Mouse (Mus musculus) forebrain, embryonic 12.5 days (tissue): ENCODE measurements around the gene Nupr1. TPM values are rescaled to one million over a fixed set of nuclear protein-coding genes. Genes with fewer than 3 reads are reported as not detected.

ENCODE experiments used
- ATAC-seq: fragments of 200-750 bp; cut with Nextera tagmentation; 2 replicates; pipeline ENCODE4 v1.8.0; 2017; ENCODE audit warnings: moderate TSS enrichment; ENCODE audit not compliant: low FRiP score
- H3K27ac ChIP-seq: fragments of 300-500 bp; sonication (generic); 2 replicates; pipeline ENCODE4 v1.5.1; 2016; ENCODE audit warnings: mild to moderate bottlenecking
- H3K27me3 ChIP-seq: fragments of 300-500 bp; sonication (generic); 2 replicates; pipeline ENCODE4 v1.6.1; 2016; ENCODE audit warnings: mild to moderate bottlenecking
- H3K36me3 ChIP-seq: fragments of 300-500 bp; sonication (generic); replicated peaks from 2 replicates; pipeline ENCODE4 v1.6.1; 2016; ENCODE audit warnings: mild to moderate bottlenecking
- H3K4me1 ChIP-seq: fragments of 300-500 bp; sonication (generic); 2 replicates; pipeline ENCODE4 v1.6.1; 2016
- H3K4me2 ChIP-seq: fragments of 300-500 bp; sonication (generic); 2 replicates; pipeline ENCODE4 v1.6.1; 2016; ENCODE audit warnings: mild to moderate bottlenecking, moderate library complexity
- H3K4me3 ChIP-seq: fragments of 300-500 bp; sonication (generic); replicated peaks from 2 replicates; pipeline ENCODE4 v1.5.1; 2016; ENCODE audit warnings: mild to moderate bottlenecking
- H3K9ac ChIP-seq: fragments of 300-500 bp; sonication (generic); 2 replicates; pipeline ENCODE4 v1.6.1; 2016; ENCODE audit warnings: mild to moderate bottlenecking
- H3K9me3 ChIP-seq: fragments of 300-500 bp; sonication (generic); 2 replicates; pipeline ENCODE4 v1.6.1; 2016
- WGBS: fragments of 180-500 bp; shearing (Covaris S2); methylation state at CpG from one replicate; pipeline ENCODE4 v1.1.7; 2016; 5-methylcytosine and 5-hydroxymethylcytosine counted together
- polyA plus RNA-seq: library from polyadenylated mRNA; unstranded; fragments of >200 nt; fragmentation: Nextera tagmentation; extraction: Ambion mirVana; gene quantifications from 2 replicates; pipeline ENCODE4 v1.2.1, GENCODE M21; 2016

The Nupr1 gene
- polyA plus RNA-seq, 1 experiment from 2014 or later = 3.8 TPM

GRCm38 (mm10) chr7:126616707-126617106 is 14.0 kb downstream of the Nupr1 start:
- no peak overlapping the region for H3K4me2 ChIP-seq
- H3K4me1 ChIP-seq = no peaks in the 10 kb centered on the region
- no peaks in the 10 kb centered on the region for H3K36me3 ChIP-seq
- no peaks in the 10 kb centered on the region for H3K9me3 ChIP-seq
- no peak for ATAC-seq
- no peak overlapping the region for H3K4me3 ChIP-seq
- WGBS = 78% methylated on average over 3 of the region's 3 CpGs
- H3K9ac ChIP-seq = no peak overlapping the region
- no peaks in the 10 kb centered on the region; the same call in 1 of the 2 replicates for H3K27me3 ChIP-seq
- no peak overlapping the region for H3K27ac ChIP-seq

GRCm38 (mm10) chr7:126612736-126613135 is 17.9 kb downstream of the Nupr1 start:
- Histone ChIP-seq H3K36me3 (no peaks in the 10 kb centered on the region), H3K4me1 (no peaks in the 10 kb centered on the region), H3K4me3 (no peak overlapping the region), H3K9ac (no peak overlapping the region), H3K9me3 (no peaks in the 10 kb centered on the region), H3K4me2 (no peak overlapping the region), H3K27ac (no peak overlapping the region), H3K27me3 (no peaks in the 10 kb centered on the region; the same call in 1 of the 2 replicates)
- 84% methylated on average over 3 of the region's 3 CpGs for WGBS
- no peak for ATAC-seq

GRCm38 (mm10) chr7:126607796-126608195 is 22.9 kb downstream of the Nupr1 start:
- no peak overlapping the region for H3K4me3 ChIP-seq
- H3K4me1 ChIP-seq = no peaks in the 10 kb centered on the region
- H3K4me2 ChIP-seq = no peak overlapping the region
- no peak overlapping the region for H3K9ac ChIP-seq
- H3K36me3 ChIP-seq = no peaks in the 10 kb centered on the region
- H3K9me3 ChIP-seq = no peaks in the 10 kb centered on the region
- H3K27me3 ChIP-seq = no peaks in the 10 kb centered on the region
- WGBS = 82% methylated on average over 5 of the region's 5 CpGs
- H3K27ac ChIP-seq = no peak overlapping the region
- ATAC-seq = no peak

- H3K4me2 ChIP-seq = no peak overlapping the region
- no peaks in the 10 kb centered on the region for H3K36me3 ChIP-seq
- no peak overlapping the region for H3K27ac ChIP-seq
- no peaks in the 10 kb centered on the region for H3K4me1 ChIP-seq
- H3K4me3 ChIP-seq = no peak overlapping the region
- H3K9ac ChIP-seq = no peak overlapping the region
- WGBS = 78% methylated on average over 3 of the region's 3 CpGs
- no peaks in the 10 kb centered on the region for H3K9me3 ChIP-seq
- no peaks in the 10 kb centered on the region for H3K27me3 ChIP-seq
- no peak for ATAC-seq
Measured at GRCm38 (mm10) chr7:126607064-126607463, 23.6 kb downstream of the Nupr1 start.

GRCm38 (mm10) chr7:126606611-126607010 is 24.1 kb downstream of the Nupr1 start:
- Histone ChIP-seq H3K27ac (no peak overlapping the region), H3K4me3 (no peak overlapping the region), H3K36me3 (no peaks in the 10 kb centered on the region), H3K4me1 (no peaks in the 10 kb centered on the region), H3K4me2 (no peak overlapping the region), H3K27me3 (no peaks in the 10 kb centered on the region), H3K9ac (no peak overlapping the region), H3K9me3 (no peaks in the 10 kb centered on the region)
- 84% methylated on average over 5 of the region's 5 CpGs for WGBS
- ATAC-seq = no peak

- H3K9ac ChIP-seq = no peak overlapping the region
- no peak overlapping the region for H3K4me2 ChIP-seq
- no peaks in the 10 kb centered on the region for H3K9me3 ChIP-seq
- no peak overlapping the region for H3K4me3 ChIP-seq
- H3K4me1 ChIP-seq = no peaks in the 10 kb centered on the region
- ATAC-seq = no peak
- whole genome bisulfite sequencing = 91% methylated on average over 3 of the region's 3 CpGs
- H3K36me3 ChIP-seq = no peaks in the 10 kb centered on the region
- no peaks in the 10 kb centered on the region for H3K27me3 ChIP-seq
- no peak overlapping the region for H3K27ac ChIP-seq
Measured at GRCm38 (mm10) chr7:126602650-126603049, 28.0 kb downstream of the Nupr1 start.

GRCm38 (mm10) chr7:126601896-126602295 is 28.8 kb downstream of the Nupr1 start:
- ATAC-seq = no peak
- no peaks in the 10 kb centered on the region for H3K9me3 ChIP-seq
- H3K27me3 ChIP-seq = no peaks in the 10 kb centered on the region
- no peaks in the 10 kb centered on the region for H3K4me1 ChIP-seq
- H3K4me3 ChIP-seq = no peak overlapping the region
- no peak overlapping the region for H3K9ac ChIP-seq
- 50% methylated on average over 5 of the region's 5 CpGs for WGBS
- no peak overlapping the region for H3K4me2 ChIP-seq
- H3K36me3 ChIP-seq = no peaks in the 10 kb centered on the region
- no peak overlapping the region for H3K27ac ChIP-seq

- WGBS = 82% methylated on average over 6 of the region's 6 CpGs
- no peaks in the 10 kb centered on the region for H3K36me3 ChIP-seq
- H3K27me3 ChIP-seq = peaks cover 15% of the 10 kb centered on the region
- no peak overlapping the region for H3K4me2 ChIP-seq
- no peak for ATAC-seq
- H3K9me3 ChIP-seq = no peaks in the 10 kb centered on the region
- H3K9ac ChIP-seq = no peak overlapping the region
- no peak overlapping the region for H3K4me3 ChIP-seq
- H3K4me1 ChIP-seq = no peaks in the 10 kb centered on the region
- H3K27ac ChIP-seq = no peak overlapping the region
Measured at GRCm38 (mm10) chr7:126598919-126599318, 31.7 kb downstream of the Nupr1 start.

- no peaks in the 10 kb centered on the region for H3K4me1 ChIP-seq
- no peak overlapping the region for H3K9ac ChIP-seq
- no peak for ATAC-seq
- H3K9me3 ChIP-seq = no peaks in the 10 kb centered on the region
- no peaks in the 10 kb centered on the region for H3K36me3 ChIP-seq
- H3K27ac ChIP-seq = no peak overlapping the region
- H3K4me3 ChIP-seq = no peak overlapping the region
- 71% methylated on average over 6 of the region's 6 CpGs for WGBS
- no peak overlapping the region for H3K4me2 ChIP-seq
- peaks cover 24% of the 10 kb centered on the region for H3K27me3 ChIP-seq
Measured at GRCm38 (mm10) chr7:126596414-126596813, 34.2 kb downstream of the Nupr1 start.

GRCm38 (mm10) chr7:126595890-126596289 is 34.8 kb downstream of the Nupr1 start:
- Histone ChIP-seq H3K36me3 (no peaks in the 10 kb centered on the region), H3K27me3 (peaks cover 24% of the 10 kb centered on the region), H3K4me1 (no peaks in the 10 kb centered on the region), H3K4me2 (no peak overlapping the region), H3K9me3 (no peaks in the 10 kb centered on the region), H3K9ac (no peak overlapping the region), H3K27ac (no peak overlapping the region), H3K4me3 (no peak overlapping the region)
- ATAC-seq = no peak
- 85% methylated on average over 5 of the region's 5 CpGs for WGBS

GRCm38 (mm10) chr7:126594862-126595561 is 35.6 kb downstream of the Nupr1 start, which contains the start of gene Il27:
Il27 (minus strand) TSS chr7:126594941.
- H3K27me3 ChIP-seq = peaks cover 29% of the 10 kb centered on the region
- H3K4me2 ChIP-seq = no peak within 1 kb of the TSS
- H3K4me3 ChIP-seq = no peak within 1 kb of the TSS
- H3K9me3 ChIP-seq = no peaks in the 10 kb centered on the region
- H3K4me1 ChIP-seq = no peaks in the 10 kb centered on the region
- H3K27ac ChIP-seq = no peak within 1 kb of the TSS
- no peaks in the 10 kb centered on the region for H3K36me3 ChIP-seq
- ATAC-seq = no peak
- H3K9ac ChIP-seq = no peak within 1 kb of the TSS
- 87% methylated on average over 11 of the region's 11 CpGs for WGBS

GRCm38 (mm10) chr7:126587779-126588178 is 42.9 kb downstream of the Nupr1 start:
- H3K36me3 ChIP-seq = no peaks in the 10 kb centered on the region
- ATAC-seq = peak; percentile 39; the same call in 1 of the 2 replicates

GRCm38 (mm10) chr7:126586839-126587238 is 43.8 kb downstream of the Nupr1 start:
- H3K4me1 ChIP-seq = peaks cover 17% of the 10 kb centered on the region
- no peak overlapping the region for H3K4me2 ChIP-seq
- H3K27me3 ChIP-seq = peaks cover 51% of the 10 kb centered on the region
- peak overlapping the region; percentile 9; the same call in 1 of the 2 replicates for H3K9ac ChIP-seq
- no peaks in the 10 kb centered on the region for H3K36me3 ChIP-seq
- H3K27ac ChIP-seq = no peak overlapping the region
- WGBS = 77% methylated on average over 8 of the region's 8 CpGs
- ATAC-seq = no peak
- no peaks in the 10 kb centered on the region for H3K9me3 ChIP-seq
- H3K4me3 ChIP-seq = no peak overlapping the region

More at GRCm38 (mm10) chr7:126587779-126588178, 42.9 kb downstream of the Nupr1 start:
- Histone ChIP-seq H3K4me2 (peak overlapping the region; percentile 36), H3K27ac (no peak overlapping the region), H3K4me3 (0 out of 2 replicates have a peak overlapping the region, but pooled peaks have one; percentile 7), H3K27me3 (peaks cover 59% of the 10 kb centered on the region), H3K9me3 (no peaks in the 10 kb centered on the region), H3K4me1 (peaks cover 9% of the 10 kb centered on the region), H3K9ac (peak overlapping the region; percentile 36; the same call in 1 of the 2 replicates)
- 3% methylated on average over 16 of the region's 16 CpGs for WGBS
